Mouse (Mus musculus) ovary, postnatal 10 days (tissue): ENCODE measurements around the gene Thrap3.
"Not testable (repeated sequence)": the region's sequence is repeated elsewhere in the genome, so short reads cannot be mapped to it uniquely, and the experiment has no call there.

ENCODE experiments used
- DNase-seq: peaks from one replicate; pipeline ENCODE4 v3.0.0; 2022; ENCODE audit warnings: low spot score

The Thrap3 gene

DNA sequence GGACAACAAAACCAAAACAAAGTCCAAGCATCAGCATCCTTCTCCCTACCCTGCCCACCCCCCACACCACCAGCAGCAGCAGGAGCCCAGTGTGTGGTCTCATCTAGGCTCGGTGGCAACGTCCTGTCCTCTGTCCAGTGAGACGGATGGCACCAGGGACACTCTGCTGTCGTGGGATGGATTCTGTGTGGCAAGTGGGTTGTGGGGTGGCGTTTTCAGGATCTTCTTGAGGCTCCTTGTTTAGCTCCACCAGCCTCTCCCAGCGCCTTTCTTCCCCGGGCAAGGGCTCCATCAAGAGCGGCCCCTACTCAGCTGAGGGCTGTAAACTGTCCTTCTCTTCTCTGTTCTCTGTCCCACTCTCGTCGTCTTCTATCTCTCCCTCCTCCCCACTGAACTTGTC, 37.5 kb downstream of the Thrap3 start:
- DNase-seq, result not testable (repeated sequence)

GRCm38 (mm10) chr4:126163685-126164084, 38.9 kb downstream of the Thrap3 start:
- no peak for DNase-seq

- DNase-seq, result no peak
These were observed 39.4 kb downstream of the Thrap3 start, which contains the start of gene Sh3d21 for GRCm38 (mm10) chr4:126163067-126163659. Gene Sh3d21 (minus strand): TSS chr4:126163491.

DNA sequence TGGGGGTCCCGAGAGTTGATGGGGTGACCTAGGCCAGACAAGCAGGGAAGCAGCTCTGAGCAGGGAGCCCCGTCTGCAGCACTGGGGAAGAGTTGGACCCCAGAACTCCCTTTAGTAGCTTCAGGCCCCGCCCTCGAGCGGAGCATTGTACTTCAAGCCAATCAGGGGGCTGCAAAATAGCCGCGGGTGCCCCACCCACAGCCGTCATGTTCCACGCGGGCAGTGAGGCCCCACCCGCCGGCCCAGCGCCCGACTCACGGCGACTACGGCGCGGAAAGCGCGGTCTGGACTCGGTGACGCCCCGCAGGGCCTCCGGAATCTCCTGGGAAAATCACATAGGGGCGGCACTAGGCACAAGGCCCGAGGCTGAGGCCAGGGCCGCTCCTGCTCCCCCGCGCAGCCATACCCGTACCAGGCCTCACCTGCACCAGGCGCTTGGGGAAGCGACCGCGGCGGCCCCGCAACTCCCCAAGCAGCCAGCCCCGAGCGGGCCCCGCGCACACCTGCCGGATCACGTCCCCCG, 40.0 kb downstream of the Thrap3 start:
- peak; percentile 73 for DNase-seq

DNA sequence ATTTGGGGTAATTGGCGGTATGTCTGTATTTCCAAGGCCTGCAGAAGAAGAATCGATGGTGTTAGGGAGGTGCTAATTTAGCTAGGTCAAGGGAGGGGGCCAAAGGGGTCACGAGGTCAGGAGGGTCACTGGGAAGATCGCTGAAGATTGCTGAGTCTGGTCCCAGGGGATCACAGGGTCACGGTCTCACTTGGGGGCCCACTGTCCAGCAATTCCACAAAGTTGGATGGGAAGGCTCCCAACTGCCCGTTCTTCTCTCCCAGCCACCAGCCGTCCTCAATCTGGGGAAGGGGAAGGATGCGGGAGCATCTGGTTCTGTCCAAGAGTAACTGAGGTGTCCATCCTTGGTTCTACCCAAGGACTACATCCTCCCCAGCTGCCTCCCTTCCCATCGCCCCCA, 40.6 kb downstream of the Thrap3 start:
- DNase-seq, result no peak

GRCm38 (mm10) chr4:126161456-126161855, 41.1 kb downstream of the Thrap3 start:
- no peak for DNase-seq

- DNase-seq, result no peak
These were observed 41.6 kb downstream of the Thrap3 start for GRCm38 (mm10) chr4:126160981-126161380.

DNA sequence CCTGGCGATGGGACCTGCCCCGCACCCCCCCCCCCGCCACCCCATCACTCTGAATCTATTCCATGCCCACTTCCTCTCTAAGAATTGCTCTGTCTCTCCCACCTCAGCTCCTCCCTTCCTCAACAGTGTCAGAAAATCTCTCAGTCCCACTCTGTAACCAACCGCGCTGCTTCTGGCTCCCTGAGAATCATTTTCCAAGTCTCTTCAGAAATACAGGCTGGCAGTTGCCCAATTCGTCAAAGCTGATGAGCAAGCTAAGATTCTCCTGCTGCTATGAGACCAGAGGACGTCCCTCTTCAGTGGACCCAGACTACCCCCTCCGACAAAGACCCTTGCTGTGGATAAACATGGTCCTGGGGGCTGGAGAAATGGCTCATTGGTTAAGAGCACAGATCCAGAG, 43.1 kb downstream of the Thrap3 start:
- DNase-seq, result no peak

DNA sequence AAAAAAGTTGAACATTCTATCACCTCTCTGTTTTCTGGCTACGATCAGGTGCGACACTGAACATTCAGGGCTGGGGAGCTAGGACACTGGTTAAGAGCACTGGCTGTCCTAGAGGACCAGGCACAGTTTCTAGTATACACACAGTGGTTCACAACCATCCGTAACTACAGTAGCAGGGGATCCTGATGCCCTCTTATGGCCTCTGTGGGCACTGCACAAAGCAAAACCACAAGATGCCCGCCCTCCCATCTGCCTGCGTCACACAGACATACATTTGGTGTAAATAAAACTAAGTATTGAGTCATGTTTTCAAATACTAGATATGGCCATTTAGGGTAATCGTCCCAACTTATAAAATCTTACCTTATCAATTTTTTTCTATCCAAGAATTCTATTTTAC, 45.0 kb downstream of the Thrap3 start:
- no peak for DNase-seq

DNA sequence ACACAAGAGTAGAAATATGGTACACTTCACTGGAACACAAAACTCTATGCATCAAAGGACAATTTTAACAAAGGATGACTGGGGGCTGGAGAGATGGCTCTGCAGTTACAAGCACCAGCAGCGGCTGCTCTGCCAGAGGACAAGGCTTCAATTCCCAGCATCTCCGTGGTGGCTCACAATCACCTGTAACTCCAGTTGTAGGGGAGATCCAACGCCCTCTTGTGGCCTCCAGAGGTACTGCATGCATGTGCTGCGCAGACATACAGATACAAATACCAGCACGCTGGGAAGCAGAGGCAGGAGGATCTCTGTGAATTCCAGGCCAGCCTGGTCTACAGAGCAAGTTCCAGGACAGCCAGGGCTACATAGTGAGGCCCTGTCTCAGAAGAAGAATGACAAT, 45.9 kb downstream of the Thrap3 start:
- DNase-seq, result no peak

DNA sequence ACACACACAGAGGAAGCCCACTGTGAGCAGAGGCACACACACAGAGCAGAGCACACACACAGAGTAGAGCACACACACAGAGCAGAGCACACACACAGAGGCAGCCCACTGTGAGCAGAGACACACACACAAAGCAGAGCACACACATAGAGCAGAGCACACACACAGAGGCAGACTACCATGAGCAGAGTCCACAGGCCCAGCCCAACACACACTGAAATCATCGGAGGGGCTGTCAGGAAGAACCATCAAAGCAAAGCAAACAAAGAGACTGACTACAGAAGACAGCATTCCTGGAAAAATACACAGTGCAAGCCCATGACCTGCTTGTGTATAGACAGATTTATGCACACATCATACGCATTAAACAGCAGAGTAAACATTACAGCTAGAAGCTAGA, 46.7 kb downstream of the Thrap3 start:
- DNase-seq, result no peak

GRCm38 (mm10) chr4:126155183-126155582, 47.4 kb downstream of the Thrap3 start:
- DNase-seq, result no peak

DNA sequence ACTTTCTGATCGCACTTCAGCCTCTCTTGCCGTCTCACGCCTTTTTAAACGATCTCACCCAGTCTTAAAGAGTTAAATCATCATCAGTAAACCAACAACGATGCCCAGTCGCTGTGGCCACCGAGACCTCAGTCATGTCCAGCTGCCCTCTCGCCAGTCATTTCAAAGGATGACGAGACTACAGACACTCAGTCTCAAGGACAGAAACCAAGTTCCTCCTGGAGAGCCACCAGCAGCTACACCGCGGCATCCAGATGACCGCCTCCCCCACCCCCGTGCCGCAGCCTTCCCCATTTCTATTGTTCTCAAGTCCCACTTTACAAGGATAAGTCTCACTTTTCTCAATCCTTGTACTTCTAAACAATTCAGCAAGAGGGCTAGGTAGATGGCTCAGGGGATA, 49.7 kb downstream of the Thrap3 start:
- no peak for DNase-seq

GRCm38 (mm10) chr4:126151701-126152440, 50.7 kb downstream of the Thrap3 start:
- no peak for DNase-seq

GRCm38 (mm10) chr4:126150949-126151320, 51.6 kb downstream of the Thrap3 start:
- DNase-seq, result no peak

- peak; percentile 49 for DNase-seq
These were observed 52.1 kb downstream of the Thrap3 start for GRCm38 (mm10) chr4:126150297-126150948.

GRCm38 (mm10) chr4:126149798-126150197, 52.8 kb downstream of the Thrap3 start:
- DNase-seq, result no peak

DNA sequence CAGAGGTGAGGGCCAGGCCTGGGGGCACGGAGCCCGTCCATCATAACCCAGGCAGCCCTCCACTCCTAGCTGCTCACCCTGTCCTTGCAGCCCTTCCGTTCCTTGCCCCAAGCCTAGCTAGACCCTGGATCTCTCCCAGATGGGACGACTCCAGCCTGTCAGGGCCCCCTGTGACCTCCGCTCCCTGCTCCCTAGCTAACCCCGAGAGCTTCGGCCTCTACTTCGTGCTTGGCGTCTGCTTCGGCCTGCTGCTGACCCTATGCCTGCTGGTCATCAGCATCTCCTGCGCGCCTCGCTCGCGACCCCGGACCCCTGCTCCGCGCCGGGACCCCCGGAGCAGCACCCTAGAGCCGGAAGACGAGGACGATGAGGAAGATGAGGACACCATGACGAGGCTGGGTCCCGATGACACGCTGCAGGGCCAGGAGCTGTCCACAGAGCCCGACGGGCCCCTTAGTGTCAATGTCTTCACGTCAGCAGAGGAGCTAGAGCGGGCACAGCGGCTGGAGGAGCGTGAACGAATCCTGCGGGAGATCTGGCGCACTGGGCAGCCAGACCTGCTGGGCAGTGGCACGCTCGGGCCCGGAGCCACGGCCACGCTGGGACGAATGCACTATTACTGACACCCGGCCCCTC, 53.4 kb downstream of the Thrap3 start:
- no peak for DNase-seq

DNA sequence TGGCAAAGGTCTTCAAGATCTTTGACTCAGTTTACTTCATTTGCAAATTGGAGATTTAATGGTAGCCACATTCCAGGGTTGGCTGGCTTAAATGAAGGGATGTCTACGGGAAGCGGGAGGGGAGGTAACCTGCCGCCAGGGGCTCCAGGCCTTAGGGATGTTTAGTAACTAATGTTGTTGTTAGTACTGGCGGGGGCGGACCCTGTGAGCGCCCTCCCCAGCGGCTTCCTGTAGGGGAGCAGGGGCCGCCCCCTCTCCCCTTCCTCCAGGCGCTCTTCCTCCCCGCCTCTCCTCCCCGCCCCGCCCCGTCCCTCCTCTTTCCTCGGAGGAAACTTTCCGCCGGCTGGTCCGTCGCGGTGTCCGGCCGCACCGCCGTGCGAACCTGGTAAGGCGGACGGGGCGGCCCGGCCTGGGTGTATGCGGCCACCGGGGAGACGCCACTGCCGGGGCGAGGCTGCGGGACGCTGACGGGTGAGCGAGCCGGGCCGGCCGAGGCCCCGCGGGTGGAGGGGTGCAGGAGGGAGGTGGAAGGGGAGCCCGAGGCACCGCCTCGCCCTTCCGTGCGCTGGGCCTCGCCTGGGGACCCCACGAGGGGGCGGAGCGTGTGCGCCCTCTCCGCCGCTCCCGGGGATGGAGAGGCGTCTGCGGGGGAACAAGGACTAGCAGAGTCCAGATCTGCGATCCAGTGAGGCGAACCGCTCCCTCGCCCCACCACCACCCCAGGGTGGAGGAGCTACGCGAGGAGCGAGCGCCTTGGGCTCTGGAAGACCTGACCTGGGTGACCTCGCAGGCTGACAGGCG, 54.2 kb downstream of the Thrap3 start:
- DNase-seq, result peak; percentile 56

GRCm38 (mm10) chr4:126147533-126148160, 54.9 kb downstream of the Thrap3 start, which contains the start of gene Eva1b:
Gene Eva1b (plus strand): TSS chr4:126147744.
- DNase-seq, result peak; percentile 74

GRCm38 (mm10) chr4:126146974-126147532, 55.5 kb downstream of the Thrap3 start:
- no peak for DNase-seq
